Mouse (Mus musculus) C2C12 (cell line): ENCODE results near the gene AI182371. TPM values are rescaled to one million over a fixed set of nuclear protein-coding genes. Genes with fewer than 3 reads are reported as not detected.
A peak's percentile ranks its signal among the peaks of the same experiment; 100 is the strongest.

ENCODE experiments used
- H3K27me3 ChIP-seq: one replicate; pipeline ENCODE4 v1.6.1; 2011; ENCODE audit not compliant: control insufficient read depth, insufficient read depth, insufficient read length
- H3K36me3 ChIP-seq: one replicate; pipeline ENCODE4 v1.6.1; 2011; ENCODE audit not compliant: control insufficient read depth, insufficient read depth
- H3K4me3 ChIP-seq: one replicate; pipeline ENCODE4 v1.5.1; 2011; ENCODE audit warnings: mild to moderate bottlenecking, control low read depth; ENCODE audit not compliant: poor library complexity, insufficient read depth, severe bottlenecking
- H3K79me2 ChIP-seq: one replicate; pipeline ENCODE4 v1.6.1; 2011; ENCODE audit not compliant: control insufficient read depth, insufficient read depth
- H3K79me3 ChIP-seq: one replicate; pipeline ENCODE4 v1.6.1; 2011; ENCODE audit warnings: low read depth, control low read depth
- H3ac ChIP-seq: one replicate; pipeline ENCODE3; 2011; ENCODE audit warnings: low read depth; ENCODE audit not compliant: control insufficient read depth, insufficient read length
- CEBPB ChIP-seq: IDR thresholded peaks from one replicate; pipeline ENCODE4 v1.6.1; 2011; ENCODE audit warnings: low read depth, mild to moderate bottlenecking, control low read depth, moderate library complexity
- CTCF ChIP-seq: IDR thresholded peaks from one replicate; pipeline ENCODE4 v1.5.1; 2011; ENCODE audit not compliant: control insufficient read depth, insufficient read depth, insufficient read length
- FOSL1 ChIP-seq: IDR thresholded peaks from one replicate; pipeline ENCODE4 v1.8.0; 2011; ENCODE audit warnings: mild to moderate bottlenecking, low read length; ENCODE audit not compliant: poor library complexity, insufficient read depth, severe bottlenecking
- MAX ChIP-seq: IDR thresholded peaks from one replicate; pipeline ENCODE4 v1.6.1; 2011; ENCODE audit warnings: mild to moderate bottlenecking, control low read depth
- MYOD1 ChIP-seq: IDR thresholded peaks from one replicate; pipeline ENCODE4 v1.6.1; 2011; ENCODE audit warnings: low read depth; ENCODE audit not compliant: control insufficient read depth, insufficient read length
- MYOG ChIP-seq: IDR thresholded peaks from one replicate; pipeline ENCODE4 v1.6.1; 2011; ENCODE audit not compliant: control insufficient read depth, insufficient read length; ENCODE audit errors: extremely low read depth
- USF1 ChIP-seq: IDR thresholded peaks from one replicate; pipeline ENCODE4 v1.6.1; 2011; ENCODE audit warnings: low read depth, mild to moderate bottlenecking, control low read depth, moderate library complexity
- long read RNA-seq, 2 experiments: library from polyadenylated mRNA; unstranded; transcript quantifications; one replicate each; pipeline ENCODE4 v2.0.0; 2019 to 2020
- polyA plus RNA-seq: library from polyadenylated mRNA; unstranded; fragments of >200 nt; fragmentation: generic; extraction: Trizol; gene quantifications from one replicate; pipeline ENCODE4 v1.2.1, GENCODE M21; 2012; ENCODE audit warnings: missing spikeins

The AI182371 gene
- polyA plus RNA-seq, result not detected
- long read RNA-seq, experiment 1, partial matches to known transcripts, result 0 of 1 reads
- long read RNA-seq, experiment 1, other reads (novel, unspliced or antisense), result 1 of 1 reads
- long read RNA-seq, experiment 2, result 0 reads

GRCm38 (mm10) chr2:35101443-35101842 lies at the start of gene AI182371:
Gene AI182371, minus strand, starts transcription at chr2:35101543.
- Histone ChIP-seq H3K36me3 (no peaks in the 10 kb centered on the region), H3K4me3 (no peak within 1 kb of the TSS), H3K27me3 (peaks cover 12% of the 10 kb centered on the region), H3ac (no peak within 1 kb of the TSS), H3K79me2 (no peaks in the 10 kb centered on the region), H3K79me3 (no peaks in the 10 kb centered on the region)
- TF ChIP-seq FOSL1 (no peak), CEBPB (no peak), USF1 (no peak), MYOG (no peak), CTCF (no peak), MYOD1 (no peak), MAX (no peak)

GRCm38 (mm10) chr2:35148806-35149205 lies 47.5 kb upstream of the AI182371 start:
- no peaks in the 10 kb centered on the region for H3K79me2 ChIP-seq
- TF ChIP-seq USF1, result no peak
- TF ChIP-seq MYOD1, result no peak
- H3K79me3 ChIP-seq, result no peaks in the 10 kb centered on the region
- no peak overlapping the region for H3ac ChIP-seq
- H3K27me3 ChIP-seq, result no peaks in the 10 kb centered on the region
- H3K4me3 ChIP-seq, result no peak overlapping the region
- H3K36me3 ChIP-seq, result peaks cover 89% of the 10 kb centered on the region

GRCm38 (mm10) chr2:35141673-35142072 lies 40.3 kb upstream of the AI182371 start:
- Histone ChIP-seq H3K36me3 (peaks cover 87% of the 10 kb centered on the region), H3ac (no peak overlapping the region), H3K4me3 (no peak overlapping the region), H3K27me3 (no peaks in the 10 kb centered on the region), H3K79me3 (no peaks in the 10 kb centered on the region), H3K79me2 (no peaks in the 10 kb centered on the region)
- no peak for TF ChIP-seq MYOG
- no peak for TF ChIP-seq CEBPB
- no peak for TF ChIP-seq MAX
- TF ChIP-seq USF1, result no peak
- no peak for TF ChIP-seq CTCF
- no peak for TF ChIP-seq MYOD1
- TF ChIP-seq FOSL1, result no peak

- Histone ChIP-seq H3K79me2 (peaks cover 4% of the 10 kb centered on the region), H3K4me3 (no peak overlapping the region), H3K36me3 (peaks cover 64% of the 10 kb centered on the region), H3ac (no peak overlapping the region), H3K27me3 (no peaks in the 10 kb centered on the region), H3K79me3 (peaks cover 3% of the 10 kb centered on the region)
- no peak for TF ChIP-seq MYOG
- TF ChIP-seq MAX, result no peak
- no peak for TF ChIP-seq CEBPB
- no peak for TF ChIP-seq USF1
- TF ChIP-seq MYOD1, result no peak
- TF ChIP-seq CTCF, result no peak
- TF ChIP-seq FOSL1, result no peak
Measured at GRCm38 (mm10) chr2:35138576-35138975, 37.2 kb upstream of the AI182371 start.

- Histone ChIP-seq H3K4me3 (no peak overlapping the region), H3ac (no peak overlapping the region), H3K27me3 (no peaks in the 10 kb centered on the region), H3K36me3 (peaks cover 28% of the 10 kb centered on the region), H3K79me2 (peaks cover 10% of the 10 kb centered on the region), H3K79me3 (peaks cover 3% of the 10 kb centered on the region)
- TF ChIP-seq FOSL1 (no peak), MYOD1 (no peak), MYOG (no peak), CTCF (no peak), USF1 (no peak), CEBPB (no peak), MAX (no peak)
Measured at GRCm38 (mm10) chr2:35133891-35134290, 32.5 kb upstream of the AI182371 start.

GRCm38 (mm10) chr2:35132662-35133055 lies 31.3 kb upstream of the AI182371 start:
- H3ac ChIP-seq, result peak overlapping the region; percentile 75
- peak overlapping the region; percentile 39 for H3K4me3 ChIP-seq
- no peaks in the 10 kb centered on the region for H3K27me3 ChIP-seq
- peaks cover 3% of the 10 kb centered on the region for H3K79me3 ChIP-seq
- TF ChIP-seq FOSL1 (no peak), CTCF (no peak), MYOD1 (no peak), USF1 (no peak), CEBPB (no peak), MAX (no peak), MYOG (no peak)
- peaks cover 16% of the 10 kb centered on the region for H3K36me3 ChIP-seq
- peaks cover 10% of the 10 kb centered on the region for H3K79me2 ChIP-seq
